Mouse (Mus musculus) forebrain, embryonic 13.5 days (tissue): Measurements from ENCODE around the gene Rhot2. TPM values are rescaled to one million over a fixed set of nuclear protein-coding genes. Genes with fewer than 3 reads are reported as not detected.
A peak's percentile ranks its signal among the peaks of the same experiment; 100 is the strongest.

Experiments used
- ATAC-seq: fragments of 200-750 bp; cut with Nextera tagmentation; 2 replicates; pipeline ENCODE4 v1.8.0; 2017
- H3K27ac ChIP-seq: fragments of 300-500 bp; sonication (generic); 2 replicates; pipeline ENCODE4 v1.5.1; 2015; ENCODE audit warnings: inconsistent platforms, mild to moderate bottlenecking, moderate library complexity
- H3K27me3 ChIP-seq: fragments of 300-500 bp; sonication (generic); 2 replicates; pipeline ENCODE4 v1.6.1; 2015; ENCODE audit warnings: mild to moderate bottlenecking, inconsistent platforms
- H3K36me3 ChIP-seq: fragments of 300-500 bp; sonication (generic); 2 replicates; pipeline ENCODE4 v1.6.1; 2015; ENCODE audit warnings: mild to moderate bottlenecking, inconsistent platforms; ENCODE audit not compliant: poor library complexity, severe bottlenecking
- H3K4me1 ChIP-seq: fragments of 300-500 bp; sonication (generic); 2 replicates; pipeline ENCODE4 v1.6.1; 2015; ENCODE audit warnings: inconsistent platforms
- H3K4me2 ChIP-seq: fragments of 300-500 bp; sonication (generic); 2 replicates; pipeline ENCODE4 v1.6.1; 2015; ENCODE audit warnings: inconsistent platforms, mild to moderate bottlenecking, moderate library complexity
- H3K4me3 ChIP-seq: fragments of 300-500 bp; sonication (generic); 2 replicates; pipeline ENCODE4 v1.5.1; 2015; ENCODE audit warnings: mild to moderate bottlenecking, inconsistent platforms
- H3K9ac ChIP-seq: fragments of 300-500 bp; sonication (generic); 2 replicates; pipeline ENCODE4 v1.6.1; 2015; ENCODE audit warnings: mild to moderate bottlenecking, inconsistent platforms
- H3K9me3 ChIP-seq: fragments of 300-500 bp; sonication (generic); replicated peaks from 2 replicates; pipeline ENCODE4 v1.6.1; 2016; ENCODE audit warnings: inconsistent platforms
- WGBS: fragments of 180-500 bp; shearing (Covaris S2); methylation state at CpG from one replicate; pipeline ENCODE4 v1.1.7; 2015; 5-methylcytosine and 5-hydroxymethylcytosine counted together
- polyA plus RNA-seq: library from polyadenylated mRNA; unstranded; fragments of >200 nt; fragmentation: Nextera tagmentation; extraction: Ambion mirVana; gene quantifications from 2 replicates; pipeline ENCODE4 v1.2.1, GENCODE M21; 2015

Rhot2 gene
- polyA plus RNA-seq, 1 experiment from 2014 or later = 16.2 TPM

DNA sequence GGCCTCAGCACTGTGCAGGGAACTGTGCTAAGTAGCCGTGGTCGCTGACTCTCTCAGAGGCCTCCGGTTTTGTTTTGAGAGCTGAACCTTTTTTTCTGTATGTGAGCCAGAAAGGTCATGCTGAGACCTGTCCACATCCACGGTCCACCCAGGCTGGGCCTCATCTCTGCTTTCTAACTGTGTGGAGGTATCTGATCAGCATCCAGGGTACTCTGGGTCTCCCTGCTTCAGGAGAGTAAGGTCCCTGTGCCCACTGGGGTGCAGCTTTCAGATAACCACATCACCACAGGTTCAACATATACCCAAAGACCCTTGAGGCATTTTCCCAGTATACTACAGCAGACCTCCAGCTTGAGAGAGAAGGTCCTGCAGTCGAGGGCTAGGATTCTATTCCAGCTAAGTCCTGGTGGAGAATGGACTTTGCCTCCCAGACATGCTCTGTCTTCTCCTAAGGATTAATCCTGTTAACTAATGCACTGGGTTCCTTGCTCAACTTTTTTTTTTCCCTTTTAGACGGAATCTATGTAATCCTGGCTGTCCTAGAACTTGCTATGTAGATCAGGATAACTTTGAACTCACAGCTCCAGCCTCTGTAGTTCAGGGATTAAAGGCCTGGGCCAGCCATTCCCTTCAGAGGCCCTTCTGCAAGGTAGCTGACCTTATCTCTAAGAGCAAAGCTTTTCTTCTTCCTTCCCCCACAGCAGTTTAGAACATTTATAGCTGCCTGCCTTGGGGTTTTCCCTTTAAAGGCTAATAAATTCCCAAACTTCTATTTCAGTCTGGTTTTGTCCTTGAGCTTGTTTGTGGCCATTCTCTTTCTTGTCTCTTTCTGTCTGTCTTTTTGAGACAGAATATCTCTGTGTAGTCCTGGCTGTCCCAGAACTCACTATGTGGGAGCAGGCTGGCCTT, 17.3 kb upstream of the Rhot2 start:
- Histone ChIP-seq H3K4me2 (peak overlapping the region; percentile 87), H3K4me1 (peaks cover 24% of the 10 kb centered on the region), H3K9me3 (no peaks in the 10 kb centered on the region), H3K9ac (peak overlapping the region; percentile 84), H3K27ac (peak overlapping the region; percentile 68), H3K4me3 (peak overlapping the region; percentile 65), H3K27me3 (no peaks in the 10 kb centered on the region), H3K36me3 (no peaks in the 10 kb centered on the region)
- WGBS = 9% methylated on average over 6 of the region's 6 CpGs
- ATAC-seq = 0 out of 2 replicates have a peak, but pooled peaks have one; percentile 1

DNA sequence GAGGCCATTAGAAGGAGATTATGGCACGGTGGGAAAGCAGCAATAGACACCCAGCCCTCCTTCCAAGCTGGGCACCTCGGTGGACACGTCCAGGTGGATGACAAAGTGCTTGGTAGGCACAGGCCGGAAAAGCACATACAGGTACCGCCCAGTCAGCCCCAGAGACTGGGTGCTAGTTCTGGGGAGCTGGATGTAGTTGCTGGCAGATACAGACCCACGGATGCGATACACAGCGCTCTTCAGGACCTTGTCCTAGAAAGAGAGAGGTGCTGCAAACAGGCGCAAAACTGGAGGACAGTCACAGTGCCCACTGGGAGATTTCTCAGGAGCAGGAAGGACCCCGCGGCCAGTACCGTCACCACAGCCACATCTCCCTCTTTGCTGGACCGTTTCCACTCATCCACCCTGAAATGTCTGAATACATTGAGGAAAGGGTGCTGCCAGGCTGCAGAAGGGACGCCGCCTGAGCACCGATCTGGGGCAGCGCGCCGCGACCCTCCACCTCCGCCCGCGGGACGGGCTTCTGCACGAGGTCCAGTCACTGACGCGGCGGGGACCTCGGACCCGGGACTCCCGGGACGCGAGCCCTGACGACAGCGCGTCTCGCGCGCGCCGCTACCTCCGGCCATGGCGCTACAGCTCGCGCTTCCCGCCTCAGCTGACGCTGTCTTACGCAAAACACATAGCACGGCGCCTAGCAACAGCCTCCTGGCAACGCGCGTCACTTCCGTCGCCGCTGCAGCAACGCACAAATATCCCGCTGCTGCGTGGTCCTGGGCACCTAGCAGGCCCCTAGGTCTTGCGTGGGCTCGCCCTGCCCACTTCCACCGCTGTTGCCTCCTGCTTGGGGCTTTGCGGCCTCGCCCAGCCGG, 16.4 kb upstream of the Rhot2 start, which contains the start of gene Wdr90:
Wdr90 (minus strand) TSS at position 670 of the 872 bp plus-strand sequence.
- peak; percentile 97 for ATAC-seq
- H3K9me3 ChIP-seq = no peaks in the 10 kb centered on the region
- 4% methylated on average over 64 of the region's 65 CpGs for WGBS

DNA sequence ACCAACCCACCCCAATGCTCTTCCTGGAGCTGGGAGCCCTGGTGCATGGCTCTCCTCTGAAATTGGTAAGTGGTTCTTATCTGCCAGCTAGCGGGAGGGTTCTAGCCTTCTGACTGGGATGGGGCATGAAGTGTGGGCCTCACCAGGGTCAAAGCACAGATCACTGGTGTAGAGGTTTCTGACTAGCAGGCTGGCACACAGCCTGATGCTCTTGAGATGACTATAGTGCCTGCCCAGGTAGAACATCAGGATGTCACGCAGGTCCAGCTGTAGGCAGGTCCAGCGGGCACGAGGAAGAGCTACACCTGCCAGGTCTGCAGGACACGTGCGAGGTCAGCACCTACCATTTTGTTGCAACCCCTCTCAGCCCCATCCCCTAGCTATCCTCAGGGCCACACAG, 15.6 kb upstream of the Rhot2 start:
- no peaks in the 10 kb centered on the region for H3K27me3 ChIP-seq
- ATAC-seq = no peak
- H3K36me3 ChIP-seq = peaks cover 3% of the 10 kb centered on the region
- H3K27ac ChIP-seq = no peak overlapping the region
- H3K4me1 ChIP-seq = peaks cover 24% of the 10 kb centered on the region
- peak overlapping the region; percentile 65 for H3K4me3 ChIP-seq
- WGBS = 91% methylated on average over 6 of the region's 6 CpGs
- peak overlapping the region; percentile 87 for H3K4me2 ChIP-seq
- peak overlapping the region; percentile 84 for H3K9ac ChIP-seq
- no peaks in the 10 kb centered on the region for H3K9me3 ChIP-seq

More for the DNA sequence above, 16.4 kb upstream of the Rhot2 start, which contains the start of gene Wdr90:
- peak within 1 kb of the TSS; percentile 68 for H3K27ac ChIP-seq
- peaks cover 24% of the 10 kb centered on the region for H3K4me1 ChIP-seq
- H3K4me3 ChIP-seq = peak within 1 kb of the TSS; percentile 65
- peak within 1 kb of the TSS; percentile 87 for H3K4me2 ChIP-seq
- no peaks in the 10 kb centered on the region for H3K27me3 ChIP-seq
- H3K9ac ChIP-seq = peak within 1 kb of the TSS; percentile 84
- H3K36me3 ChIP-seq = no peaks in the 10 kb centered on the region

DNA sequence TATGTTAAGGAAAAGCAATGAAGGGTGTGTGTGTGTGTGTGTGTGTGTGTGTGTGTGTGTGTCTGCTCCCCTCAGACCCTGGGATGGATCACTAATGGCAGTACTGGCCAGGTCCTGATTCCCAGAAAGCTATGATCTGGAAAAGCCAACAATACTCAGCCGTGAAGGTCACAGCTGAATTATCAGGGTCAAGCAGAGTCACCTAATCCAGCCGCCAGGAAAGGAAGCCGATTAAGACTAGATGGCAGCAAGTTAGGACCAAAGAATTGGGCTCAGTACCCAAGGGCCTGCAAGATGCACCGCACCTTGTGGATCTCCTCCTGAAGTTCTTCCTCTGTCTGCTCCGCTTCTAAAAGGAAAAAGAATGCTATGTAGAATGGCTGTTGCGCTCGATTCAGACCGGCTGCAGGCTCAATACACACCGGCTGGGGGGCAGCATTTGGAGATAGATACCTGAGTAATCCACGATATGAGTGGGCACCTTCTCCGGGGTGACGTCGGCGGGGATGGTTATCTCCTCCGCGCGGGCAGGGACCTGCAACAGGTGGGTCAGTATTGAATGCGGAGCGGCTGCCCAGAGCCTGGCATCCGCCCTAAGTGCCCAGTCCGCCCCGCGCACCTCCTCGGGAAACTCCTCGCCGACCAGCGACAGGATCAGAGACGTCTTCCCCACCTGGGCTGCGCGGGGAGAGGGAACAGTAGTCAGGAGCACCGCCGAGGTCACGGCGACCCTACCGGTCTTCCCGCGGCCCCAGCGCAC, 835 bp downstream of the Rhot2 start:
- no peak; the same call in none of the 2 replicates for ATAC-seq
- peak overlapping the region; percentile 66 for H3K27ac ChIP-seq
- WGBS = 4% methylated on average over 35 of the region's 38 CpGs

DNA sequence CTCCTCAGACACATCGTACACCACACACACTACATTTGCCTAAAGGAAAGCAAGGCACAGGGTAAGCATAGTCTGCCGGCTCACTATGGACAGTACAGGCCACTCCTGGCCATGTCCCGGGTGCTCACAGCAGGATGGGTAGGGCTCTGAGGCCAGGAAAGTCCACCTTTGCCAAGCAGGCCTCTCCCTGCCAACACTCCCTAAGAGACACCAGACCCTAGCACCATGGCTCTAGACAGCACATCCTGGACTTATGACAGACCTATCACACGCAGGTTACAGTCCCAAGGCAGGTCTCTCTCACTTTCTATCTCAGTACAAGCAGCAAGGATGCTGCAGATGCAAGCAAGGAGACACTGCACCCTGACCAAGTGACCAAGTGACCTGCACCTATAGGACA, 1.5 kb downstream of the Rhot2 start:
- H3K9ac ChIP-seq = peak overlapping the region; percentile 74

More for the DNA sequence above, 835 bp downstream of the Rhot2 start:
- peak overlapping the region; percentile 74 for H3K9ac ChIP-seq
- peak overlapping the region; percentile 96 for H3K4me2 ChIP-seq
- H3K36me3 ChIP-seq = peaks cover 66% of the 10 kb centered on the region
- peaks cover 17% of the 10 kb centered on the region for H3K4me1 ChIP-seq
- no peaks in the 10 kb centered on the region for H3K27me3 ChIP-seq
- H3K9me3 ChIP-seq = no peaks in the 10 kb centered on the region
- peak overlapping the region; percentile 73 for H3K4me3 ChIP-seq

DNA sequence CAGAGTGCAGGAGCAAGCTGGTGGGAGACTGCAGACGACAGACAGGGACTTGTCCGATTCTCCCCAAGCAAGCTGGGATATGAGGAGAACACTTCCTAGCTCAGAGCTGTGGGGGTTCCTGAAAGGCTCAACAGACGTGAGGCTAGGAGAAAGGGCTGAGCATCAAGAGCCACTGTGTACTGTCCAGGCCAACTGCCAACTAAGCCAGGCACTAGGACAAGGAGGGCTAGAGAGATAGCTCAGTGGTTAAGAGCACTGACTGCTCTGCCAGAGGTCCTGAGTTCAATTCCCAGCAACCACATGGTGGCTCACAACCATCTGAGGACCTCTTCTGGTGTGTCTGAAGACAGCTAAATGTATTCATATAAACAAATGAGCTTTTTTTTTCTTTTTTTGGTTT, 2.1 kb downstream of the Rhot2 start:
- H3K9ac ChIP-seq = 0 out of 2 replicates have a peak overlapping the region, but pooled peaks have one; percentile 8
- no peaks in the 10 kb centered on the region for H3K27me3 ChIP-seq
- ATAC-seq = no peak
- no peak overlapping the region for H3K27ac ChIP-seq
- H3K4me1 ChIP-seq = peaks cover 25% of the 10 kb centered on the region
- no peak overlapping the region for H3K4me2 ChIP-seq
- WGBS = 82% methylated on average over 3 of the region's 3 CpGs
- no peak overlapping the region for H3K4me3 ChIP-seq
- H3K9me3 ChIP-seq = no peaks in the 10 kb centered on the region
- peaks cover 63% of the 10 kb centered on the region for H3K36me3 ChIP-seq

More for the DNA sequence above, 1.5 kb downstream of the Rhot2 start:
- Histone ChIP-seq H3K27ac (no peak overlapping the region), H3K4me3 (peak overlapping the region; percentile 73), H3K4me1 (peaks cover 18% of the 10 kb centered on the region), H3K27me3 (no peaks in the 10 kb centered on the region), H3K36me3 (peaks cover 63% of the 10 kb centered on the region), H3K4me2 (peak overlapping the region; percentile 96), H3K9me3 (no peaks in the 10 kb centered on the region)
- 95% methylated on average over 4 of the region's 4 CpGs for WGBS
- no peak for ATAC-seq

DNA sequence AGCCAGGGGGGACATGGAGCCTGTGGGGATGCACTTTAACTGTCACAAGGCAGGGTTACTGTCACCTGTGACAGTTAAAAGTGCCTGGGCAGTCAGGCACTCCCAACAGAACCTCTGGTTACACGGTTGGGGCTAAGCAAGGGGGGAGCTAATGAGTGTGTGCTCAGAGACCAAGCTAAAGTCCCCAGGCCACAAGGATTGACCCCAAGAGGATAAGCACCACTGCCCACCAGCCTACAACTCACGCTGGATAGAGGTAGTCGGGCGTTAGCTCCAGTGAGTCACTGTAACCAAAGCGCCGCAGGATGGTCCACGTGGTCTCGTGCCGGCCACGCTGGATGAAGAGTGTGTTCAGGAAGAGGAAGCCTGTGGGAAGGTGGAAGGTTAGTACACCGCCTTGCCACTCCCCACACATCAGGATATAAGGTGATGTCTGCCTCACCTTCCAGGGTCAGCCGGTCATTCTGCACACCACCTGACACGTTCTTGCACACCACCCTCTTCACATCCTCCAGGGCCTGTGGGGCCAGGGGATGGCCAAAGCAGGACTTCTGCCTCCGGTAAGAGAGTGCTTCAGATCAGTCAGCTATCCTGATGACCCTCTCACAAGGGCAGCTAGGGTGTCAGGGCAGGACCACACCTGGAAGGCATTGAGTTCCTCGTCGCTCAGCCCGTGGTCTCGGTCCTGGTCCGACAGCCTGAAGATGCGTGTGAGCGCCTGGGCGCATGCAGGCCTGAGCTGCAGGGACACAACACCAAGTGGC, 3.4 kb downstream of the Rhot2 start, which contains the start of gene Gm20683:
Gm20683 (minus strand) TSS at position 647 of the 764 bp plus-strand sequence.
- Histone ChIP-seq H3K27ac (no peak within 1 kb of the TSS), H3K9ac (0 out of 2 replicates have a peak within 1 kb of the TSS, but pooled peaks have one; percentile 8), H3K27me3 (no peaks in the 10 kb centered on the region), H3K9me3 (no peaks in the 10 kb centered on the region), H3K4me1 (peaks cover 37% of the 10 kb centered on the region), H3K36me3 (peaks cover 59% of the 10 kb centered on the region), H3K4me2 (no peak within 1 kb of the TSS), H3K4me3 (no peak within 1 kb of the TSS)
- WGBS = 96% methylated on average over 22 of the region's 22 CpGs
- ATAC-seq = no peak

DNA sequence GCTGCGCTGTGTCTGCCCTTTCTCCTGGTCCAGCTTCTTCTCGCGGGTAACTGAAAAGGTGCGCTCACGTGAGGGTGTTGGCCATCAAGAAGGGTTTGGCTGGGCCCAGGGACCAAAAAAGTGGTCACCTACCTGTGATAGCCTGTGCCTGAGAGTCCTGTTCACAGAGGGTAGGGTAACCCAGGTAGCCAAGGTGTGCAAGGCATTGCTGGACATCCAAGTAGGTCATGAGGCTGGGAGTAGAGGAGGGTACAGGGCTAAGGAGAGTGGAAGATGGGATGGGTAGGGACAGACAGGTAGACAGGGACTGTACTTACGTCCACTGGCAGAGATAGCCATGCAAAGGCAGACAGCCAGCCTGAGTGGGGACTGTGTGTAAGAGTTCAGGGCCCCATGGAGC, 4.1 kb downstream of the Rhot2 start:
- WGBS = 93% methylated on average over 6 of the region's 6 CpGs
- H3K36me3 ChIP-seq = peaks cover 56% of the 10 kb centered on the region
- H3K4me1 ChIP-seq = peaks cover 44% of the 10 kb centered on the region
- H3K27ac ChIP-seq = no peak overlapping the region
- H3K9ac ChIP-seq = no peak overlapping the region
- H3K27me3 ChIP-seq = no peaks in the 10 kb centered on the region
- H3K4me2 ChIP-seq = no peak overlapping the region
- H3K4me3 ChIP-seq = no peak overlapping the region
- ATAC-seq = no peak
- H3K9me3 ChIP-seq = no peaks in the 10 kb centered on the region

DNA sequence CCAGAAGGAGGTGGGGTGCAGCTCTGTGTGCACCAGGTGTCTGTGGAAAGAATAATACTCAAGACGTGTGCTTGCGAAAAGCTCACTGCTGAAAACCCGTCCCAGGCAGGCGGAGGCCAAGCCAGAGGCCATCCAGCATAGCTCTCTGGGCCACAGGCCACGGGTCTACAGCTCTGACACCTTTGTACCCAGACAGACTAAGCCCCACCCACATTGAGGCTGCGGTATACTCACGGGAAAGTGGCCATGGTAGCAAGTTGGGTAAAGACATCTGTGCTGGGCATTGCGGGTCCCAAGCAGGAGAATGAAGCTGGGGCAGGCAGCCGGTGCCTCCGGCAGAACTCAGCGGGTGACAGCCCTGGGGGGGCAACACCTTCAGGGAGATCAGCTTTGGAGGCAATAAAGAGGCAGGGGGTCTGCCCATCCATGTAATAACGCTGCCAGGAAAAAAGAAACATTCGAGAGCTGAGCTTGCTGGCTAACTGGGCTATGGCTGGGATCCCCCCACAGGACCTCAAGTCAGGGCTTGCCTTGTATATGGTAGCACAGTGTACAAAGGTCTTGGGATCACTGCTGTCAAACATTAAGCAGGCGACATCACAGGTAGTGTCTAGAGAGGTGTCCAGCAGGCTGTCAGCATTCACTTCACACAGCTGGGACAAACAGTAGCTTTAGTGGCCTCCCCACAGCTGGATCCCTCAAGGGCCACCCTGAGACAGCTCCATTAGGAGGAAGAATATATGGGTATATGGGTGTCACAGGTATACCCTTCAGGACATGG, 5.0 kb downstream of the Rhot2 start:
- WGBS = 87% methylated on average over 14 of the region's 14 CpGs
- no peaks in the 10 kb centered on the region for H3K9me3 ChIP-seq
- peaks cover 57% of the 10 kb centered on the region for H3K36me3 ChIP-seq
- peaks cover 49% of the 10 kb centered on the region for H3K4me1 ChIP-seq
- H3K4me3 ChIP-seq = no peak overlapping the region
- H3K4me2 ChIP-seq = no peak overlapping the region
- no peak overlapping the region for H3K27ac ChIP-seq
- no peak overlapping the region for H3K9ac ChIP-seq
- no peaks in the 10 kb centered on the region for H3K27me3 ChIP-seq
- no peak for ATAC-seq

DNA sequence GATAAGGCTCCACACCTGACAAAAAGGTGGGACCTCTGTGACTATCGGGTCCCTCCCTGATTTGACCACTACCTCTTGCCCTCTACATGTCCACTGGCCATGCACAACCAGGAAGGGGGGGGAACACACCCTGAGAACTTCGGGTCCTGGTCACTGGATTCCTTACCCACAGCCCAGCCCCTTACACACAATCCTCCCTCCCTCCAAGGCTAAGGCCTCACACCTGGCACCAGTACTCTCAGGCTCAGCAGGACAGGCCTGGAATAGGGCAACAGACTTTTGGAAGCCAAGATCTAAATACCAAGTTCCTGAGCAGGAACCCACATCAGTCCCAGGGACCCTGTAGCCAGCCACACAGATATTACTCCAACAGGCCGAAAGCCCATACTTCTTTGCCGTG, 5.7 kb downstream of the Rhot2 start:
- H3K9me3 ChIP-seq = no peaks in the 10 kb centered on the region
- peaks cover 57% of the 10 kb centered on the region for H3K36me3 ChIP-seq
- H3K4me1 ChIP-seq = peaks cover 54% of the 10 kb centered on the region
- no peaks in the 10 kb centered on the region for H3K27me3 ChIP-seq
- no peak overlapping the region for H3K9ac ChIP-seq
- no peak overlapping the region for H3K4me2 ChIP-seq
- no peak overlapping the region for H3K27ac ChIP-seq
- H3K4me3 ChIP-seq = no peak overlapping the region
- ATAC-seq = no peak
- 87% methylated on average over 4 of the region's 4 CpGs for WGBS
